Mouse (Mus musculus) megakaryocyte progenitor cell, adult 5-6 weeks (primary cell): Measurements from ENCODE around the gene E130311K13Rik. TPM values are rescaled to one million over a fixed set of nuclear protein-coding genes. Genes with fewer than 3 reads are reported as not detected.

Source experiments
- ATAC-seq: replicated peaks from 2 replicates; pipeline ENCODE4 v1.8.0; 2016; ENCODE audit warnings: mild to moderate bottlenecking, moderate TSS enrichment, inconsistent platforms; ENCODE audit not compliant: poor library complexity
- total RNA-seq, 2 experiments: library from RNA; stranded (forward) in 1 of 2; stranded (reverse) in 1 of 2; fragments of 157-497, 149-512 nt in 1 of 2; fragments of 200-1000 nt in 1 of 2; gene quantifications; 2 replicates each; pipeline versions ENCODE4 v1.2.3 to v1.2.4; 2015 to 2017

Gene E130311K13Rik
- 3.3 and 3.4 TPM in 2 replicates for total RNA-seq (2015)
- 5.9 and 6.7 TPM in 2 replicates for total RNA-seq (2017)

DNA sequence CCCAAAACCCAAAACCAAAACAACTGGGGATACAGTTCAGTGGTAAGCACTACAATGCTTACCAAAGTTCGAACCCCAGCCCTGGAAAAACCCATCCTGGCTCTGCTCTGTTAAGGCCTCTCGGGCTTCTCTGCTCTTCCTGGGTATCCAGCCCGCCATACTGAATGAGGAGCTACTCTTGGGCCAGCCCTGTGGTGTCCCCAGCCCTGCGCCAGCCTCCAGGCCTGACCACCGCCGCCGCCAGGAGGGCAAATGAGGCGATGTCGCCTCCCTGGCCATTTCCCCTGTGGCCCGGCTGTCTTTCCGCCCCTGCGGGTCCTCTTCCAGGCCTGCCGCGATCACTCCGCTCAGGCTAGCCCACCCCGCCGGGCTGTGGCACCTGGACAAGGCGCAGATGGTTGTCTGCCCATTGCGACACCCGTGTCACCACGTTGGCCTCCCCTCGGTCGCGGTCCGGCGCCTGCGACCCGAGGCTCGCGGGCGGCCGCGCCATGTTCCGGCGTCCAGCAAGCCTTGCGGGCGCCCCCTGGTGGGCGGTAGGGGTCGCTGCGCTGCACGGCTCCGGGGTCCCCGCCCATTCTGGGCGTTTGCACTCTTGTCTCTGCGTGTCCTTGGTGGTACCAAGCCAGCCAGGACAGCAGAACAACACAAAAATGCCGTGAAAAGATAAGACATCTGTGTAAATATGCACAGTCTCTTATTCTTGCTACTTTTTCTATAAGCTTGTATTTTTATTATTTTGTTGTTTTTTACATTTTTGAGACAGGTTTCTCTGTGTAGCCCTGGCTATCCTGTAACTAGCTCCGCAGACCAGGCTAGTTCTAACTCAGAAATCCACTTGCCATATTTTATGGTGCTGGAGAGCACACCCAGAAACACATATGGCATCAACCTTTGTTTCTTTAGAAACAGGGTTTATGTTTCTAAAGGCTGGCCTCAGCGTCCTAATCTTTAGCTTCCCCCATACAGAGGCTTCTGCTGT is at the start of gene E130311K13Rik:
Gene E130311K13Rik (minus strand): TSS at position 595 of the 982 bp plus-strand sequence.
- peak; percentile 95 for ATAC-seq

DNA sequence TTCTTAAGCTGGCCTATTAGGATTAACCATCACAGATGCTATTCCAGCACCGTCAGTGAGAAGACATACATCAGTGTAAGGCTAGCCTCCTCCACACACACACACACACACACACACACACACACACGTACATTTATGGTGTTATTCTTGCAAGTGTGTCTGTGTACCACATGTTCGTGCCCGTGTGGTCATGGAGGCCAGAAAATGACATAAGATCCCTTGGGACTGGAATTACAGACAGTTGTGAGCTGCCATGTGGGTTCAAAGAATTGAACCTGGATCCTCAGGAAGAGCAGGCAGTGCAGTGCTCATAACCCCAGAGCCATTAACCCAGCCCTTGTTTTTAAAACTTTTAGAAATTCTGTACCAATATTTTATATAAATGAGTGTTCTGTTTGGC is 48.6 kb upstream of the E130311K13Rik start:
- ATAC-seq, result no peak

DNA sequence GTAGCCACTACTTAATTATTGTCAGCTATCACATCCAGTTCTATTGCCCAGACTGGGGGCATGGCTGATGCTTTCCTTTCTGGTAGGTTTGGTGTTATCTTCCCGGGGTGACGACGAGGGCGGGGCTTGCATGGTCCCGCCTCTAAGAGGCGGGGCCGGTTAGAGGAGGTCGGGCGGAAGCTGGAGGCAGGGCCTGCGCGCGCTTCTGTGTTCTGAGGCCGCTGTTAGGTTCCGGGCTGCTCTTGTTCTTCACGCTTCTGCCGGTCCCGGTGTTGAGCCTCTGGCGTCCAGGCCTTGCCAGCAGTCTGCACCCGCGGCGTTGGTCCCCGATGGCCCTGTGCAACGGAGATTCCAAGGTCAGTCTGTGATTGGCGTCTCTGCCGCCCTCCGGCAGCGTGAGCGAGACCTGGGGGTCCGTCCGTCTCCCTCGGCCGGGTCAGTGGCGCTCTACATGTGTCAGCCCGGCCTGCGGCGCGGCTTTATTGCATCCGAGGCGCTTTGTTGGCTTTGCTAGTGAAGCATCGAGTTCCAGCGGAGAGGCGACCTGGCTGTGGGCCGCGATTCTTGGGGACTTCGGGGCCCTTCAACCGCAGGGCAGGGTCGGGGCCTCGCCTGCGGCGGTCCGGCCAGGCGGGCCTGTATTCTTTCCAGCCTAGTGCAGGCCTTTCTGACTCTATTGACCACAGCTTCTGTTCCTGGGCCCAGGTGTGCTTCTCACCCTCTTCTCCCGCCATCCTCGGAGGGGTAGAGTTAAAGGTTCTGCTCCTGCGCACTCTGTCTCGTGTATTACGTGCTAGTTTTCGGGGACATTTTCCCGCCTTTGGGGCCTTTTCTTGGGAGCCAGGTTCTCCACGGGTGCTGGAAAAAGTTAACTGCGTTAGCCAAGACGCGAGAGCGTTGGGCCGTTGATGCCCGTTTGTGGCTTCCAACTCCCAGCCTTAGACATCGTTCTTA is 47.0 kb upstream of the E130311K13Rik start, which contains the start of gene Gmps:
Gene Gmps (plus strand): TSS at position 152 of the 954 bp plus-strand sequence.
- peak; percentile 98 for ATAC-seq

DNA sequence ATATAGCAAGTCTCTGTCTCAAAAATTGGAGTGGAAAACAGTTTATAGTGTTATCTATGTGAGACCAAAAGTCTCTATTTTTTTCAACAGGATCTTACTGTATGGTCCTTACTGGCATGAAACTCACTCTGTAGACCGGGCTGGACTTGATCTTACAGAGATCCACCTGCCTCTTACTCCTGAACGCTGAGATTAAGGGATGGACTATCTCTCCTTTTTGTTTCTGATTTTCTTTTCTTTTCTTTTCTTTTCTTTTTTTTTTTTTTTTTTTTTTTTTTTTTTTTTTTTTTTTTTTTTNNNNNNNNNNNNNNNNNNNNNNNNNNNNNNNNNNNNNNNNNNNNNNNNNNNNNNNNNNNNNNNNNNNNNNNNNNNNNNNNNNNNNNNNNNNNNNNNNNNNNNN is 36.7 kb upstream of the E130311K13Rik start:
- ATAC-seq, result no peak

DNA sequence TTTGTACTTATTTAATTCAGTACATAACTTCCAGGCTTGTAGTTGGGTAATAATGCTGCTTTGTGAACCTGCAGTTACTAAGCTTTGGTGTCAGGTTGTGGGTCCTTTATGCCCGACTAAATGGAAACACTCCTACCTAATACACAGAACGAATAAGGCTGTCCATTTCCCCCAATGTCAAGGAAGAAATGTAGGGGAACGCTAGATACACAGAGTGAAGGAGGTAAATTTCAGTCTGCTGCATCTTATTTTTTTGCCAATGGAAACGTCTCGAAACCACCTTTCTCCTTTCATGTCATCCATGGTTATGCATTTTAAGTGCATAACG is 35.6 kb upstream of the E130311K13Rik start:
- ATAC-seq, result no peak

DNA sequence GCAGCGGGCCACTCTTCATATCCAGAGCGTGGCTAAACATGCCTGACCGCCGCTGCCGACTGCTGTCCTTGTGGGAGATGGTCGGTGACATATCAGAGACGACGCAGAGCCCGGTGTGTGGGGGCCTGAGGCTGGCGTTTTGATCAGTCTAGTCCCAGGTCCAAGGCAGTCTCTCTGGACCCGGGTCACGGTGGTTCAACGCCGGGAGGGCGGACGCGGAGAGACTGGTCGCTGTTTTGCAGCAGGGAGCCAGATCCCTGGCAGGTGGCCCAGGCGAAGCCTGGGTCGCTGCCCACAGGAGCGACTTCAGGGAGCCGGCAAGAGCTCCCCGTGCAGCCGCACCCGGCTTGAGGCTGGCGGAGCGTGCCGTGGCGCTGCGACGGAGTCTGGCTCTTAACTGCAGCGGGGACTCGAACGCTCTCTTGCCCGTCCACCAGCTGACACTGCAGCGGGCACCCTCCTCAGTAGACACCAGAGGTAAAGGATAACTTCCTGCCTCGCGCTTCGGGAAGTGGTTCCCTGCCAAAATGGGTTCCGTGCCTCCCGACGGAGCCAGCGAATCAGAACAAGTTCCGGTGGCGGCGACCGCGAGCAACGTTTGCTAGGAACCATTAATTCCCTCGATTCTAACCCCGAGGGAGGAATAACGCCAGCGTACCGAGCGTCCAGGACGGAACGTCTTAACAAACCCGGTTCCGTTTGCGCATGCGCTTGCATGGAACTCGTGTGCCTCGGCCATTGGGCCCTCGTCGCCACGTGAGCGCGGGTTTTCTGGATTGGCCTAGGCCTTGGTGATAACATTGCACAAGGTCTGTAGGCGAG is 35.0 kb upstream of the E130311K13Rik start, which contains the start of gene Slc33a1:
Gene Slc33a1 (minus strand): TSS at position 669 of the 822 bp plus-strand sequence.
- ATAC-seq, result peak; percentile 93

DNA sequence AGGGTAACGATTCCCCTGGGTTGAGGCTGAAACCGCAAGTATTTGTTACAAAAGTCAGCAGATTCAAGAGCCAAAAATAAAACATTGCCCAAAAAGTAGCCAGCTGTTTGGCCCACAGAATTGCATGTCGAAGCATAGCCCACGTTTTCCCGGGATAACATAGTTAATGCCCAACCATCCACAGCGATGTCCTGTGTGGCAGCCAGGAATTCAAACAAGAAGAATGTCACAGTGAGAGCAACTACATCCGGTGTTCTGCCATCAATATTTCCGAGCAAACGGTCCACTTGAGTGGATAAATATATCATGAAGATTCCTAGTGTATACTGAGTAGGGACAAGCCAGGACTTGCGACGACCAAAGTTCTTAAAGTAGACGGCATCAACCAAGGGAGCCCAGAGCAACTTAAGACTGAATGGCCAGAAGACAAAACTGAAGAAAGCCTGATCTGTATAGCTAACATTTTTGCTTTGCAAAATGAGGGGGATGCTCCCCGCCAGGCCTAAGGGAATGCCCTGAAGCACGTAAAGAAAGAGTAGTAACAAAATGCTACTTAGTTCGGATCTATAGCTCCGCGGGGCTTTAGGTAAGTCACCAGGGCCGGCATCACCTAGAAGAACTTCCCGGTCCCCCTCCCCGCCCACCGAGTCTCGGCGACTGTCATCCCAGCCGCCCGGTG is 34.3 kb upstream of the E130311K13Rik start:
- peak; percentile 21 for ATAC-seq

DNA sequence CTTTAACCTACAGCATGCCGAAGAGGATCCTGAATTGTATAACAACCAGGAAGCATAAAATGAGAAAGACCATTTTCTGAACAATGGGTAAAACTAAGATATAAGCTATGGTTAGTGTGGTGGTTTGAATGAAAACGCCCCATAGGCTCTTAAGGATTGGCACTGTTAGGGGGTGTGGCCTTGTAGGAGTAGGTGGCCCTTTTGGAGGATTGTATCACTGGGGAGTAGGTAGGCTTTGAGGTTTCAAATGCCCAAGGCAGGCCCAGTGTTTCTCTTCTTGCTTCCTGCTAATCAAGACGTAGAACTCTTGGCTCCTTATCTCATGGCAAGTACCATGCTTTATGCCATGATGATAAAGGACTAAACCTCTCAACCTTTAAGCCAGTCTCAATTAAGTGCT is 20.6 kb upstream of the E130311K13Rik start:
- peak; percentile 65; the same call in 1 of the 2 replicates for ATAC-seq

DNA sequence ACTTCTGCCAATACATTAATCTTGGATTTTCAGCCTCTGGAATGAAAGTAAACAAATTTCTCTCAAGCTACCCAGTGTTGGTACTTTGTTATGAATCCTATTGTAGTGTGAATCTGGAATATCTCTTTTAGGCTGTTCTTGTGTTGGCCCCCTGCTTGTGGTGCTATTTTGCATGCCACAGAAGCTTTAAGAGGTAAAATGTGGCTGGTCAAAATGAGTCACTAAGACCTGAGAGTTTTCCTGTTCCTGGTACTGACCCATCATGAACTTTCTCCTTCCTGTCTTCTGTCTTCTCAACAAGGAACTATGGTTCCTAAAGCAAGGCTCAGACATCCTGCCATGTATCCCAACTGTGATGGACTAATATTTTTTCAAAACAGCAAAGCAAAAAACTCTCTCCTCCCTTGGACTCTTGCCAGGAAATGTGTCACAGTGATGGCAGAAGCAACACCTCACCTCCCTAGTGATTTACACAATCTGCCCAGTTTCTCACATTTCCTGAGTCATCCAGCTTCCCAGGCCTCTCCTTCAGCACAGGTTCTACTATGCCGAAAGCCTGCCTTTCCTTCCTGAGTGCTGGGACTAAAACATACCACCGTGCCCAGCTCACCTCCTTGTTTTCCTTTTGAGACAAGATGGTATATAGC is 12.1 kb upstream of the E130311K13Rik start:
- ATAC-seq, result no peak

DNA sequence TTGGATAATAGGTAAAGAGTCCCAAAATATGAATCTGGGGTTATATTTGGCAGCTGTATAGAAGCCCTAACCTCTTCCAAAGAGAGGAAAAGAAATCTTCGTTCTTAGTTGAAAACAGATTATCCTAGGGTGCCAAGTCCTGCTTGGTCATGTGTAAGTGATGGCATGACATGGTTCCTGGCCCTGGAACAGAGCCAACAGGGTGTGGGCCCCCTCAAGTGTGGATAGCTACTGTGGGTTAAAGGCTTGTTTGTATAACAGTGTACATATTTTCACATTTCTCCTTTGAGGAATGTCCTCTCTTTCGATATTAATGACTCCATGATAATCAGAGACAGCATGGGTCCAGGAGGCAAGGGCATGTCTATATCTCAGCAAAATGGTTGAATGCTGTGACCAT is 9.7 kb upstream of the E130311K13Rik start:
- ATAC-seq, result no peak

DNA sequence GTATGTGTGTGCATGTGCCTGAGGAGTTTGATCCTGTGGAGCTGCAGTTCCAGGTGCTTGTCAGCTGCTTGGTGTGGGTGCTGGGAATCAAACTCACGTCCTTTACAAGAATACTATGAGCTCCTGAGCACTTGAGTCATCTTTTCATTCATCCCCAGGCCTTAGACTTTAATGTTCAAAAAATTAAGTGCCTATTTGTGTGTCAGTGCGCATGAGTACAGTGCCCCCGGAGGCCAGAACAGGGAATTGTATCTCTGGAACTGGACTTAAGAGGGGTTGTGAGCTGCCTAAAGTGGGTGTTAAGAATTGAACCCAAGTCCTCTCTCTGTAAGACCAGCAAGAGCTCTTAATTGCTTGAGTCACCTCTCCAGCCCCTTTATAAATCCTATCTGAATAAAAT is 9.6 kb downstream of the E130311K13Rik start:
- ATAC-seq, result peak; percentile 87

DNA sequence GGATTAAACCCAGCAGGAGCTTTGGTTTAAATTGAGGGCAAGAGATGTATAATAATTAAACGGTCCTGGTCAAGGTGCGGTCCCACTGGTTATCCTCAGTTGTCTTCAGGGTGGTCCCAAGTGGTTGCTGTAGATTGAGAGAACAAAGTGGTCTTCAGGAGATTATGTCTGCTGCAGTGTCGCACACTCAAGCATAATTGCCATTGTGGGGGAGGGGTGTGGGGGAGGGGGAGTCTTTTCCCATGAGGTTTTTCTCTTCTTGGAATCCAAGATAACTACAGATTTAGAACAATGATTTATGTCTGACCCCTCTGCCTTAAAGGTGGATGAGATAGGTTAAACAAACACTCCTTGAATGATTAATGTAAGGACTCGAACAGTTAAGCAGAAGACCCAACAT is 19.0 kb downstream of the E130311K13Rik start:
- no peak for ATAC-seq

DNA sequence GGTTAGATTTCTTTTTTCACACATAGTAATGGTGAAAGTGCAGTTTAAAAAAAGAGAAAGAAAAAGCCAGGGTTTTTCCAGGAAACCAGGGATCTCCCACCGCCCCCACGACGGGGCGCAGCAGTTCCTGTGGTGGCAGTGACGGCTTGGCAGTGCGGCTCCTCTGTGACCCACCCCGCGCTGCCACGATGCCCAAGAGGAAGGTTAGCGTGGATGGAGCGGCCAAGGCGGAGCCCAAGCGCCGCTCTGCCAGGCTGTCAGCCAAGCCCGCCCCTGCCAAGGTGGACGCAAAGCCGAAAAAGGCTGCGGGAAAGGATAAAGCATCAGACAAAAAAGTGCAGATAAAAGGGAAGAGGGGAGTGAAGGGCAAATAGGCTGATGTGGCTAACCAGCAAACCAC is 24.0 kb downstream of the E130311K13Rik start:
- peak; percentile 91 for ATAC-seq

DNA sequence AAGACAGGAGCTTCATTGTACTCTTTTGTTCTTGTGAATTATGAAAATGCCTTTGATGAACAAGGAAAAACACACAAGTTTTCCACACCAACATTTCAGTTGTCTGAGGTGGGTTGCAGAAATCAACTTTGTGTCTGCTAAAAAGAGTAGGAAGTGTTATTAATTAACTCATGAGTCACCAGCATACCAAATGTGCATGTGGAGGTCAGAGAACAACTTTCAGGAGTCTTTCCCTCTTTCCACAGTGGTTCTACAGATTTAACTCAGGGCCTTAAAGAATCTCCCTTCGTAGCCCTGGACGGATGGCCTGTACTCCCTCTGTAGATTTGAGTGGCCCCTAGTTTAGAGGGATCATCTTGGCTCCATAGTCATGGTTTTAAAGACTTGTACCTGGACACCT is 25.1 kb downstream of the E130311K13Rik start:
- no peak for ATAC-seq

DNA sequence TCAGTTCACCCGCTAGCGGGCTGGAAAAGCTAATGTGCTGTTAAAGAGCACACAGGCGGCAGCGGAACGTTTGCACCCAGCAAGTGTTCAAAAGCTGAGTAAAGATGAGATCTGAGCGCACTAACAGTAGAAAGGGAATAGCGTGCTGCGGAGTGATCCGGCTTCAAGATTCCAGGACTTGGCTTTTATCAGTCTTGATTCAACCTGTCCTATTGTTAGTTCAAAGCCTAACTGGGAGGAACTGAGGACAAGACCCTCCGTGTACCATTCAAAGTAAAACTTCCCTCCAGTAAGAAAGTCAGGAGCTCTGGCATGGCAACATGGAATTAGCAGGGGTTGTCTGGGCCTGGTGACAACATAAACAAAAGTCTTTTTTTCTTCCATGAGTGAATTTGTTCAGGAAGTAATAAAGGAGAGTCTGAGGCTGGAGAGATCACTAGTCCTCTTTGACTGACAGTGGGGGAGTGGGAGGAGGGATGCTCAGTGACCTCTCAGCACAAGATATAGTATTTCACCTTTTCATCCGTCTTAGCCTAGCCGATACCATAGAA is 29.2 kb downstream of the E130311K13Rik start:
- no peak for ATAC-seq

DNA sequence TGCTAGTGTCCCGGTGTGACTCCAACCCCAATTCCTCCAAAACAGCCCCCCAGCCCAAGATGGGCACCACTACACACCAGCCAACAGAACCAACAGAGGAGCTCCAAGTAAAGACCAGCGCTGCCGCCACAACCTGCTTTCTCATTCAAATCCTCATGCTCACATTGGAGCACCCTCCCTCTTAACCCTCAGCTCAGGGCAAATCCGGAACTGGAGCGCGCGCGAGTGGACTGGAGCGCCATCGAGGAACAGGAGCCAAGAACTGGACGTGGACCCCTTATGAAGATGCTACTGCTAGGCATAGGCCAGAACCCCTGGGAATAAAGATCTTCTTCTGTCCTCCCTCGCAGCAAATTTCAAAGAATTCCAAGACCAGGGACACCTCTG is 30.0 kb downstream of the E130311K13Rik start, which contains the start of gene Plch1:
Gene Plch1 (minus strand): TSS at position 164 of the 387 bp plus-strand sequence.
- peak; percentile 94 for ATAC-seq

DNA sequence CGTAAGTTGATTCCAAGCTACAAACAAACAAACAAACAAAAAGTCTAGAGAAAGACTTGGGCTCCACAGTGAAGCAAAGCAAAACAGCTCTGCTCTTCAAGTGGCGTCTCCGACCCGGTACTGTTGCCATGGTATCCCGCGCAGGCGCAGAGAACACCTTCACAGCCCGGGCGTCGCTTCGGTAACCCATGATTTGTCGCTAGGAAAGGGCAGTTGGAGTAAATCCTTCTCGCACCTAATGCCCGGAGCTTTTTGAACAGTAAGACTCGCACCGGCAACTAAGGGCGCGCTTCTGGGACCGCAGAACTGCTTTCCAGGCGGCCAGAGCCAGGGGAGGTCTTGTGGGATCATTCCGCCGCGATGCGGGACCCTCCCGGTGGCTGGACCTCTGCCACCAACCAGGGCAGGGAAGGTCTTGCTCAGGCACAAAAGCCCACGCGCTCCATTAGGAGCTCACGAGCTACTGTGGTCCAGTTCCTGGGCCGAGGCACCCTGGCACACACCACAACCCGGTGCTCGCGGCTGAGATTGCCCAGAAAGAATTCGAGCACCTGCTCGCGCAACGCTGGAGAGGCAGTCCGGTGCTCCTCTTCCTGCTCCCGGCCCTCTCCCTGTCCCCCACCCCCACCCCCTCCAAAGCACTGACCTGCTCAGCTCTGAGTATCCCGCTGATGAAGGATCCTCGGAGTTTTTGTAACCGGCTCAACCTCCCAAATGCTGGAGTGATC is 30.5 kb downstream of the E130311K13Rik start:
- ATAC-seq, result peak; percentile 67

DNA sequence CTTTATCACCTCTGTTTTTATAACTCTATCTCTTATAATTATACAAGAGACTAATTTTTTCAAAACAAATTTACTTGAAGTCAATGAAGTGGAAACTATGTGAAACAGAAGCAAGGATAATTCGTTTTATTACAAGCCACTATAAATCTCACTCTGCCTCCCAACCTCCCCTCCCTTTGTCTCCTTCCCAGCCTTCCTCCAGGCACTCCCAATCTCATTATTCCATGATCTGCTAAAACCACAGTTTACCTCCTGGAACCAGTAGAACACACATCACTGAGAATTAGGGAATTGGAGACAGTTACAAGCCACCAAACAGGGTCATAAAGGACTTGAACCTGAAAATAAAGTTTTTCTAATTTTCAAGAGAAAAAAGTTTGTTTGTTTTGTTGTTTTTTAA is 32.1 kb downstream of the E130311K13Rik start:
- ATAC-seq, result no peak
